Mouse (Mus musculus) liver (tissue): ENCODE data around the gene Tsku.

Source experiments
- DNase-seq: peaks from one replicate; pipeline ENCODE4 v3.0.0-alpha.2; 2020; ENCODE audit warnings: mixed read lengths

The Tsku gene

DNA sequence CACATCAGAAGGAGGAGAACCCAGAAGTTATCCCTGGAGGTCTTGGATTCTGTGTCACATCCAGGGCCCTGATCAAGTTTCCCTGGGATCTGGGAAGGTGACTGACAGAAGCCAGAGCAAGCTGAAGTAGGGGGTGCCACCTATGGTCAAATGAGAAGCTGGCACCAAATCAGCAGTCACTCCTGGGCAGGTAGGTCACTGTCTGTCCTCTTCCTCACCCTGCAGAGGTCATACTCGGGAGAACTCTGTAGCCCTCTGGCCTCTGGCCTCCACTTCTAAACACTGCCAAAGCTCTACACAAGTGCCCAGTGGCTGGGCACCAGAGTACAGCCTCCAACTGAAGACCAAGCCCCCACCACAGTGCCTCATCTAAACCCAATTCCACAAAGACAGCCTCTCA lies 3.1 kb downstream of the Tsku start:
- no peak for DNase-seq

DNA sequence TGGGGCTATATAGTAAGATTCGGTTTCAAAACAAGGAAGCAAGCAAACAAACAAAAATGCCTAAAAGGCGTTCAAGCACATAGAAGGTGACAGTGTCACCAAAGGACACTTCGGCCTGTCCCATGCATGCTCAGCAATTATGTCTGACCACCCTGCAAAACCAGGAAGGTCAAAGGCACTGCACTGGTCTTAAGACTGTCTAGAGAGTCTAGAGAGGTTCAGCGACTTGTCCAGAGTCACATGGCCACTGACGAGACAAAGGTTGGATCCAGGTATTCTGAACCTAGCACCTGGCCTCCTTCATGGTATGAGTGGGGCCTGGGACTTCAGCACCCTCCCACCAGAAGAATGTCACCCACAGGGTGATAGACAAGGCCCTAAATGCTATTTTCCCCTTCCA lies 3.8 kb downstream of the Tsku start:
- no peak for DNase-seq

DNA sequence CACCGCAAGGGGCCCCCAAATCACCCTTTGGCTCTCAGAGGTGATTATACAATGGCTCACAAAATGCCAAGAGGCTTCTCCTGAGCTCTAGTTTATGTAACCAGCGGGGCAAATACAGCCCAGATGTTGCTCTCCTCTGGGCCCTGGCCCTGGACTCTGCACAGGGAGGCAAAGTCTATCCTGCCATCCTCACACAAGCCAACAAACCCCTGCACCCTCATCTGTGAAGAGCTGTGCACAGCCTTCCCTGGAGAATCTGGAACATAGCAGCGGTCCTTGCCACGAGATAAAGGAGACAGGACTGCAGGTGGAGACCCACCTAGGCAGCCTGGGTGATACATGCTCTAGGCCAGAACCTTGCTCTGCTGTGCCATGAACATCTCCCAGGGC lies 6.2 kb downstream of the Tsku start:
- DNase-seq: no peak

DNA sequence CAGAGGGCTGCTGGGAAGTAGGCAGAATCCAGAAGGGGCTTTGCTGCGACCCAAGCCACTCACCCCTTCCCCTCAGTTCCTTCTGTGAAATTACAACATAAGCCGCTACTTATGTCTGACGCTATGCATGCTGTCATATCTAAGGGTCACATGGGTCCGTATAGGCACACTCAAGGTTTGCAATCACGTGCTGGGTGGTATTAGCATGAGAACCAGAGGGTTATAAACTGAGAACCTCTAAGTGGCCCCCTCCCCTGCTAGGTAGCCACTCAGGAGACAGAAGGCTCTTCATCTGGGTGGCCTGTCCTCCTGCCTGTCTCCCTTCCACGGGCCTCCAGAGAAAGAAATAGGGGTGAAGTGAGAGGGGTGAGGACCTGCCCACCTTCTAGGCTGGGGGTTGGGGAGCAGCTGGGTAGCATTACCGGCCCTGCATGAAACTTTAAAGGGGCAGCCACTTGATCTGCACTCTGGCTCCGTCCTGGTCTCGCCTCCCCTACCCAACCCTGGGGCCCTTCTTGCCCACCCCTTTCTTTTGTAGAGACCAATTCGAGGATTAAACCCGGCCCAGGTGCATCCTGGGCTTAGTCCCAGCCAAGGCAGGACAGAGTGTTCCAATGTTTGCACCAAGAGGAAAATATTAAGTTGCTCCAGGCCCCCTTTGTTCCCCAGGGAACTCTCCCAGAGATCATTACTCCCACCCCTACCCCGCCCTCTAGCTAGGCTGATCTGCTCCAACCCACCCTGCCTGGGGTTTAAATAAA lies 6.8 kb downstream of the Tsku start:
- DNase-seq: no peak

DNA sequence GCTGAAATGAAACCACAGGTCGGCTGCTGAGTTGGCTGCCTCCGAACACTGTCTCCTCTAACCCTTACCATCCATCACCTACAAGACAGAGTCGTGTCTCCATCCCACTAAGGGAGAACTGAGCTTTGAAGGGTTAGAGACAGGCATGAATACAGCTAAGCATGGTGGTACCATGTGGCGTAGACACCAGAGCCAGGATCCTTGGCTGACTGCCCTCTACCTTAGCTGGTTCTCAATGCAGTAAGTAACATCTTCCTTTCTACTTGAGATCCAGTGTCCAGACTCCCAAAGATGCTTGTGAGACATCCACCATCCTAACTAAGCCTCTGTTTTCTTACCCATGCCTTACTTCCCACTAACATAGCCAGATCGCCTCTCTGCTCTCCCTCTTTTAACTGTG lies 7.5 kb downstream of the Tsku start:
- no peak for DNase-seq

DNA sequence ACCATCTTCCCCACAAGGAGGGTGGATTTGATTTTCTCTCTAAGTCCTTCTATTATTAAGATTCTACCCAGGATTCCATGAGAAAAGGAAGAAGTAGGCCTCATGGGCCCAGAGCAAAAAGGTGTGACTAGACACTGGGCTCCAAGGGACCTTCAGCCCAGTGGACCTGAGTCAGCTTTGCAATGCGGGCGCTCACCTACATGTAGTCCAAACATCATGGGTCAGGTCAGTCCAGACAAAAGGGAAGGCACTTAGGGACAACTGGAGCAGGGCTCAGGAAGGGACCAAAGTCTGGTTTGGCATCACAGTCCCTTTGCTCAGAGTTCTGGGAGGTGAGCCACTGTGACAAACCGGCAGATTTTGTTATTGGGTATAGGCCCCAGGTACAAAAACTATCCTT lies 9.6 kb downstream of the Tsku start:
- DNase-seq: no peak

DNA sequence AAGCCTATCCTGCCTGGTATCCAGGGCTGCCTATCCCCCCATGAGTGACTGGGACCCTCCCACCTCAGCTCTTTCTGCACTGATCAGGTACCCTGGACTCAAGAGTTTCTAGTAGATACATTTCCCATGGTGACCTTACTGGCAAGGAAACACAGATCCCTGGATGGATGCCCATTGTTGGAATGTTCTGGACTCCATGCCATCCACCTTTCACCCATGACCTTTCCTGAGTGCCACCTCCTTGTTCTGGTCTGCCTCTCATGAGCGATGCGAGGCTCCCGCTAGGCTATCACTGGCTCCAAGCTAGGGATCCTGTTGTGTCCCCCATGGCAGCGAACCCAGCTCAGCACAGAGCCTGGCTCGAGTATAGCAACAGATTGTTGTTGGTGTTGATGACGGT lies 11.3 kb downstream of the Tsku start:
- DNase-seq: no peak

DNA sequence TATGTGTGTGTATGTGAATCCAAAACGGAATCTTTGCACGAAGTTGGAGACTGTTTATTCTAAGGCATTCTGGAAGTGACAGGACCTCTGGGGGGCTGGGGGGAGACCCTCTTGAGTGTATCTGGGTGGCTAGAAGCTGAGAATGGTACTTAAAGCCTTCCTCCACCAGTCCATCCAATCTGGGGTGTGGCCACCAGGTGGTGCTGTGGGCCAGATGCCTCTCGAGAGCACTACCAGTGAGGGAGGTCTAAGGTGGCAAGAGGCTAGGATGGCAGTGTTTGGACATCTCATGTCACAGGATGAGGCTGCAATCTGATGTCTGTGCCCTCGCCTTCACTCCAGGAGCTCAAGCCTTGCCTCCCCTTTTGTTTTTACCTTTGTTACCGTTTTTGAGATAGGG lies 12.0 kb downstream of the Tsku start:
- peak; percentile 85 for DNase-seq

DNA sequence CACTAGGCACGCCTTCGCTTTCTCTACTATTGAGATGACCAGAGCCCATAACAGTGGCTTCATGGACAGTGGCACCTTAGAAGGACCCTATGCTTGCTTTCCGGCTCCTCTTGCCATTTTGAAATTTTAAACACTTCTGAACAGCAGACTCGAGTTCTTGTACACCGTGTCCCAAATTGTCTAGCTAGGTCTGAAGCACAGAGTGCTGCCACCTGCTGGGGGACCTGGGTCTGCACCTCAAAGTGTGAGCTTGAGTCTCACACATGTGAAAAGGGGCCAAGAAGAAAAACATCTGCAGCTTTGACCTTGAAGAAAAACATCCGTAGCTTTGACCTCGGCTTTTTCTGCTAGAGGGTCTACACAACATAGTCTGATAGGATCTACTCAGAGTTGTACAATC lies 13.1 kb downstream of the Tsku start:
- peak; percentile 75 for DNase-seq

DNA sequence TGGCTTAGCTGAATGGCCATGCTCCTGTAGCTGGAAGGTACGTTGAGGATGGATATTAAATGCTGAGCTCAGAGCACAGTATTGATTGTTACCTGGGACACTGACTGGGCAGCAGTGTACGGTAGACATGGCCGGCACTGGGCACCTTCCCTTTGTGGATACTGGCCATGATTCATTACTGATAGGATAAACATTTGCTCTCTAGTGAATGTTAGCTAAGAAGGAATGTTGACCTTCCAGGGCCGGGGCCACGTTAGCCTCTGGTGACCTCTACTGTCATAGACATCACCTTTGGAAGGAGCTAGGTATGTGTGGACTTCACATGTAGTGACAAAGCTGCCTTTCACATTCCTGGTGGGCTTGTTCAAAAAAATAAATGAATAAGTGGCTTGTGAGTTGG lies 13.7 kb downstream of the Tsku start:
- no peak for DNase-seq

DNA sequence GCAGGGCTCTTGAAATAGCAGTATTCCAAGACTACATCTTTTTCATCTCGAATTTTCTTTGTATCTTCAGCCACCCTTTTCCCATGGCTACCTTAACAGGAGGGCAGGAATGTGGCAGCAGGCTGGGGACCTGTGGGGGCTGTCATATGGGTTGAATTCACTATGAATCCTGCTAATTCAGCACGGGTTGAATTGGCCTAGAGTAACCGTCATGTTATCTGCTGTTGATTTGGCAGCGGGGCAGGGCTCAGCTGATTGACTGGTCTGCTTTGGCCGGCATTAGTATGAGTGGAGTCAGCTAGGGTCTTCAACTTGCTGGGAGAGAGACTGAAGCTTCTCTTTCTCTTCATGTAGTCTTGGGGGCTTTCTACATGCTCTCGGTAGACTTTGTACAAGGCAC lies 16.1 kb downstream of the Tsku start:
- DNase-seq: no peak

DNA sequence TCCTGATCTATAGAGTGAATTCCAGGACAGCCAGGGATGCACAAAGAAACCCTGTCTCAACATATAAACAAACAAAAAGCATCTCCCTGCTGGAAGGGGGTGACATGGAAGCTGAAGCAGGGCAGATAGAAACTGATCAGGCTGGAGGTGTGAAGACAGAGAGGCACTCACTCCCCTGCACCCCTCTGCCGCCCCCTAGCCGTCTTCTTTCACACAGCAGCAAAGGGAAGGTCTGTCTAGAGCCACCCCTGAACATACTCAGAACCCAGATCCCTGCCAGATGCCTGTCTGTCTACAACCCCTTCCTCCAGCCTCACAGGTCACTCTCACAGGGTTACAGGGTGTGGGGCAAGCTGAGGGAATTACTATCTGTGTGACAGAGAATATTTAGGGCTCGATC lies 16.8 kb downstream of the Tsku start:
- DNase-seq: peak; percentile 73

DNA sequence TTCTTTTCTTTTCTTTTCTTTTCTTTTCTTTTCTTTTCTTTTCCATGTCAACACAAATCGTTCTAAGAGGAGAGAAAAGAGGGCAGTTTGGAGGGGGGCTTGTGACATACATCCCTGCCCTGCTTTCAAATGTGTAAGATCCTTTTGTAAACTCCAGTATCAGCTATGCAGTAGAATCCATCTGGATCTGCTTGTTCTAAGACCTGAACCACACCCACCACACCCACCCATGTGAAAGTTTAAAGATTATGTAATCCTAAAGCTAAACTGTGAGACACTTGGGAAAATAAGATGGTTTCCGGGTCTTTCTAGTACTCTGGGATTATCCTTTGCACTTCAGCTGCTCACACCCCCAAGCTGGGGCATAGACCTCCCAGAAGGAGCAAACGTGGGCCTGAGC lies 18.9 kb downstream of the Tsku start:
- DNase-seq: peak; percentile 48

DNA sequence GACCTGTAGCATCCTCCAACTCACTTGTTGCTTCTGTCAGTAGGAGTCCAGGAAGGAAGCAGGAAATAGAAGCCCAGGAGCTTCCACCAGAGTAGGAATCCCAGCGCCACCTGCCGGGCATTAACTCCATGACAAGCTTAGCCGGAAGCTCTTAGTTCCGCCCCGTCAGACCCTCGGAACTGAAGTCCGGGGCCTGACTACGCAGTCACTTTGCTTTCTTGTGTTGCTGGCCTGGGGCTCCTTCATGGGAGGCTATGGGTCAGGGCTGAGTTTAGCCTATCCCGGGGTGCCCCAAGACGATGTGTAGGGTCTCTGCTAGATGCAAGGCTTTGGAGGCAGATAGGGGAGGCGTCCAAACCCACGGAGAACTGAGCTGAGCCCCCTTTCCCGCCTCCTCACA lies 19.7 kb downstream of the Tsku start:
- DNase-seq: peak; percentile 92

DNA sequence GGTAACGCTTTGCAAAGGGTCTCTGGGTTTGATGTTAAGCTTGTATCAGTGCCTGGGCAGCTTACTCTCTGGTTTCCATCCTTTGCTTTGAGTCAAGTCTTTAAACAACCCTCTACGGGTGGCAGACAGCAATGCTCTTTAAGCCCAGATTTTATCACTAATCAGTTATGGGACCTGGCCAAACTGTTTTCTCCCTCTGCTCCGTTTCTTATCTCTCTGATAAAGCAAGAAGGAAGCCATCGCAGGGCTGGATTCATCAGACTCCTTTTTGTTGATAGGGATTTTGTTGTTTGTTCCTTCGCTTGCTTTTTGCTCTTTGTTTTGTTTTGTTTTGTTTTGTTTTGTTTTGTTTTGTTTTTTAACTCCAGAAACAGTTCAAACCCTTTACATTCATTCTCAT lies 20.8 kb downstream of the Tsku start:
- DNase-seq: no peak

DNA sequence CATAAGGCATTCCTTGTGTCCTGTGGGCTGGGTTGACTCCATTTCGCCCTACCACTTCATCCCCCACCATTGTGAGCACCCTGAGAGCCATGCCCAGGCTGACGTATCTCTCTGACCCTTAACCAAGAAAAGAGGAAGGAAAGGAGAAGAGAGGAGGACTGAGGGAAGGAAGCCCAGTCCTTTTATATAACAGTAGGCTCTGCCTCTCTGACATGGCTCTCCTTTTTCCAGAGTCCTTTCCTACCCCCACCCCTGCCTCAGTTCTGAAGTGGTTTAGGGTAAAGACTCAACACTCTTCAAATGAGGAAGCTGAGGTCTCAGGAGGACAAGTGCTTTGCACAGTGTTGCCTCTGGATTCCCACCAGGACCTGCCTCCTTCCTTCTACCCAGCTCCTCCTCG lies 27.1 kb downstream of the Tsku start:
- DNase-seq: no peak

DNA sequence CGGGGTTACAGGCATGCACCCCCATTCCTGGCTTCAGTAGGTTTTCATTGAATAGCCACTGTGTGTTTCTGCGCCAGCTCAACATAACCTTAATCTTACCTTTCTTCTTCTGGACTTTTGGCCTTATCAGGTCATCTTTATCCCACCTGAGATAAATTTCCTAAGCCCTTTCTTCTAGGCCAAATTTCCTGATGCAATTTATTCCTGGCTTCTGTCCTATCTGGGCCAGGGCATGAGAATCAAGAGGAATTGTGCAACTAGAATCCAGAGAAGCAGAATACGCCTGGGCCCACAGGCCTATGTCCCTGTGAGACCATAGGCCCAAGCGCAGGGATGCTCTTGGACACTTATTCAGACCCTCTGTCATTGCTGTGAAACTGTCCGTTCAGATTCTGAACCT lies 27.6 kb downstream of the Tsku start:
- no peak for DNase-seq

DNA sequence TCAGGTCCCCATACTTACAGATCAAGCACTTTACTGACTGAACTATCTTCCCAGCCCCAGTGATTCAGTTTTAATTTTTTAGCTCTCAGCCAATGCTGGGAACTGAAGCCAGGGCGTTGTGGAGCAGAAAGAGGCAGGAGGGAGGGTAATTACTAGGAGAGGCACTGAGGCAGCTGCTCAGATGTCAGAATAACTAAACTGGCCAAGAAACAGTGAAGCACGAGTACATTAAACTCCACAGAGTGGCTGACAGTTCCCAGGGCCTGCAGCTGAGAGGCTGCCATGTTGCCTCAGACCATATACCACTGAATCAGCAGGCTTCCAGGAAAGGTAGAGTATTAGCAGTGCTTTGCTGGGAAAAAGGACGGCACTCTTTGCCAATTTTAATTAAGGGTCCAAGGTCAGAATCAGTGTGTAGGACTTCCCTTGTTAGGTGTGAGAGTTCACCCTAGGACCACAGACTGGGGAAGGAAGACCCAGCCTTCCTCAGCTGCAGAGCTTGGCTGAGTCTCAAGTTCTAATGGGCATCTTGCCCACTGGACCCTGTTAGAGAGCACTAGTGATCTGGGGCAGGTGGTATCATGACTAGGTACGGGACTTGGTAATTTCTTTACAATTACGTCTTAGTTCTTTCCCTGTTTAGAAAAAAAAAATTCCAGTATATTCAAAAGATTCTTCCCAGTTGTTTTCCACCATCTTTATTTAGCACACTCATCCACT lies 28.3 kb downstream of the Tsku start:
- DNase-seq: no peak

DNA sequence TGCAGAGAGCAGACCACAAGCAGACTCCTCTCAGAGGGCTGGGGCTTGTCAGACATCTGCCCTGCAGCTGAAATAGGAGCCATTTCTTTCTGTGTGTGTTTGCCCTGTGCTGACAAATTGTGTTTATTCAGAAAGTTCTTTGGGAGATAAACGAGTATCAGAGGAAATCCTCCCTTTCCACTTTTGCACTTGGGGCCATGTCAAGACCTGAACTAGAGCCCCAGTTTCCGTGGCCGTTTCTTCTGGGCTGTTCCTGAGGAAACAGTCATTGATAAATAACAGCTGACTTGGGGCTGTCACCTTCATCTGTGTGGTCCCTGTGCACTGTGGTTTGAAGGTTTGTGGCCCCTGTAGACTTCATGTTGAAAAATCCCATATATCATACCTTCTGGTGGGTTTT lies 29.2 kb downstream of the Tsku start:
- no peak for DNase-seq

DNA sequence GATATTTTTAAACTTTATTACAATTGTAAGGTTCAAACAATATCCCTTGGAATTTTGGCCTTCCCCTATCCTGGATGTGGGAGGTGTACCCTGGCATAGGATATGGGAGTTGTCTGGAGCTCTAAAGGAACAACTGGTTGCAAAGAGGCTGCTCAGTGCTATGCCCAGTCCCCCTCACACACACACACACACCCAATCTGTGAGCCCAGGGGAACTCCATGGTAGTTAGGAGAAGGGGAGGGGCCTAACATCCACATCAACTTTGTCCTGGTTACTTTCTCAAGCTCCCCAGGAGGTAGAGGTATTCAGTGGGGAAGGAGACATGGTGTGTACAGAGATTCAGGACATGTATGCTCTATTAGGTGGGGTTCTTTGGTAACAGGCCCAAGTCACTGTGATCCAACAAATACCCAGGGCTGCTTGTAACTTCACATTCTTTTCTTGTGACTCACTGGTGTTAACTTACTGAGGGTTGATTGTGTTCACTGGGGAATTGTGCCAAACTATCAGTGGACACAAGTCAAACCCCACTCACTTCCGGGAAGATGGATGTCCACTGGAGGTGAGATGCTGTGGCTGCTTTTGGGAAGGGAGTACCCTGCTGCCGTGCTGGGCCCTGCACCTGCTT lies 30.6 kb downstream of the Tsku start:
- DNase-seq: peak; percentile 33

DNA sequence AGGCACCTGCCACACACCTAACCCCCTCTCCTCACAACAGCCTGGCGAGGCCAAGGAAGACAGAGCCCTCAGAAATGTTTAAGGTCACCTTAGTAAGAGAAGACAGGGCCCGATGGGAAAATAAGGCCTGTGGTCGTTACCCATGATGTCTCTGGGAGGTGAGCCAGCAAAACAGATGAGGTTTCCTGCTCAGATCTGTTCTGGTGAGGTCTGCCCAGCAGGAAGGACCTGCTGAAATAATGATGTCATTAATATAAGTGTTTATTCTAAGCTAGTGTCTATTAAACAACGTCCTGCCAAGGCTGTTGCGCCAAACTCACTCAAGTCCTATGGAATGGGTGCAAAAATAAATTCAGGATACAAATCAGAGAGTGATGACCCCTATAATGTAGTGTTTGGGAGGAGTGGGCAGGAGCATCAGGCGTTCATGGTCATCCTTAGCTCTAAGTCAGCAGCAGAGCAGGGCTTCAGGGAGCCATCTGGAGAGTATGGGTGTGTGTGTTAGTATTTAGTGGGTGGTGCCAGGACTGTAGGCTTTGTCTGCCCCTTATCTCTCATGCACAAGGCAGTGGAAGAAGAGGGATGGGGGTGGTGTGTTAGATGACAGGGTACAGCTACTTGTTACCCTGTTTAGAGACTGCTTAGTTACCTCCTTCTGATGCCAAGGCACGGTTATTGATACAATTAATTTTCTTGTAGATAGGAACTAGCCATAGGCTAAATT lies 31.3 kb downstream of the Tsku start:
- DNase-seq: peak; percentile 80

DNA sequence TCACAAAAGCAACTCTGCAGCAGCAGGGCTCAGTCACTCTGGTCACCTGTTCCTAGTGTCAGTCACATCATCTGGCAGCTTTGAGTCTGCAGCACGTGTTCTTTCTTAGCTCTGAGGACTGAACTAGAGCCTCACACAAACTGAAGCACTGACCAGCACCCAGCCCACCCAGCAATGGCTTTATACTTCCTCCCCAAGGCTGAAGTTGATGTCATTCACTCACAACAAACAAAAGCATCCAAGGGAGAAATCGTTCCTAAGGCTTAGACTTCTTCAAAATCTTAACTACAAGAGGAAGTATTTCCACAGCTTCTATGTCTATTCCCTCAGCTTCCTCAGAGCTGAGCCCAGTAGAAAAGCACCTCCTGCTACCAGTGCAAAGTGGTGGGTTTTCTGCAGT lies 32.8 kb downstream of the Tsku start:
- no peak for DNase-seq

DNA sequence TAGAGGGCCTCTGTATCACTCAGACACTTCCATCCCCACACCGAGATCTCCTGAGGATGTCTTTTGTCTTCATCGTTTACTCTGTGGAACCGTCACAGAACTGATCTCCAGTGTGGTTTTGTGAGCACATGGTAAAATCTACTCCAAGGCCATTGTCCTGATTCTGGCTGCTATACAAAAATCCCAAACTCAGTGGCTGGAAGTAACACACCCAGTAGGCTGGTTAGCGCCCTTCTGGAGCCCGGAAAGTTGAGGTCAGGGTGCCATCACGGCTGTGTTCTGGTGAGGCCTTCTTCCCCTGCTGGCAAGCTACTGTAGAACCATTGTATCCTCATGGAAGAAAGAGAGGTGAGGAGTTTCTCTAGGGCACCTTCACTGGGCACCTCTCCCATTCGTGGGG lies 35.1 kb downstream of the Tsku start:
- no peak for DNase-seq

DNA sequence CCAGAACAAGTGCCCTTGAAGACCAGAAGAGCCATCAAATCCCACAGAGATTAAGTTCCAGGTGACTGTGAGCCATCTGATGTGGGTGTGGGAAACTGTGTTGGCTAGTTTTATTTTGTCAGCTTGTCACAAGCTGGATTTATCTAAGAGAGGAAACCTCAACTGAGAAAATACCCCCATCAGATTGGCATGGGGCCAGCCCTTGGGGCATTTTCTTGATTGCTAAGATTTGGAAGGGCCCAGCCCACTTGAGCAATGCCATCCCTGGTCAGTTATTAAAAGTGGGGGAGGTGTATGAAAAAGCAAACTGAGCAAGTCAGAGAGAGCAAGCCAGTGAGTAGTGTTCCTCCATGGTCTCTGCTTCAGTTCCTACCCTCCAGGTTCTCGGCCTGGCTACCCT lies 36.9 kb downstream of the Tsku start:
- no peak for DNase-seq
